Mouse (Mus musculus) heart, embryonic 15.5 days (tissue): ENCODE measurements around the gene Smarcad1. TPM values are rescaled to one million over a fixed set of nuclear protein-coding genes. Genes with fewer than 3 reads are reported as not detected.
"Not testable (repeated sequence)": the region's sequence is repeated elsewhere in the genome, so short reads cannot be mapped to it uniquely, and the experiment has no call there.

Source experiments
- ATAC-seq: fragments of 200-750 bp; cut with Nextera tagmentation; replicated peaks from 2 replicates; pipeline ENCODE4 v1.8.0; 2017; ENCODE audit warnings: low read depth, moderate TSS enrichment; ENCODE audit not compliant: insufficient number of reproducible peaks, insufficient read depth, low FRiP score
- H3K27ac ChIP-seq: fragments of 300-500 bp; sonication (generic); 2 replicates; pipeline ENCODE4 v1.5.1; 2015; ENCODE audit warnings: mild to moderate bottlenecking, inconsistent platforms
- H3K27me3 ChIP-seq: fragments of 300-500 bp; sonication (generic); 2 replicates; pipeline ENCODE4 v1.6.1; 2015; ENCODE audit warnings: inconsistent platforms
- H3K36me3 ChIP-seq: fragments of 300-500 bp; sonication (generic); 2 replicates; pipeline ENCODE4 v1.6.1; 2015; ENCODE audit warnings: mild to moderate bottlenecking, inconsistent platforms
- H3K4me1 ChIP-seq: fragments of 300-500 bp; sonication (generic); replicated peaks from 2 replicates; pipeline ENCODE4 v1.6.1; 2015; ENCODE audit warnings: inconsistent platforms
- H3K4me2 ChIP-seq: fragments of 300-500 bp; sonication (generic); 2 replicates; pipeline ENCODE4 v1.6.1; 2015; ENCODE audit warnings: inconsistent platforms, mild to moderate bottlenecking, moderate library complexity
- H3K4me3 ChIP-seq: fragments of 300-500 bp; sonication (generic); 2 replicates; pipeline ENCODE4 v1.5.1; 2015; ENCODE audit warnings: mild to moderate bottlenecking, inconsistent platforms
- H3K9ac ChIP-seq: fragments of 300-500 bp; sonication (generic); 2 replicates; pipeline ENCODE4 v1.6.1; 2015; ENCODE audit warnings: mild to moderate bottlenecking, inconsistent platforms
- H3K9me3 ChIP-seq: fragments of 300-500 bp; sonication (generic); replicated peaks from 2 replicates; pipeline ENCODE4 v1.6.1; 2016; ENCODE audit warnings: inconsistent platforms
- WGBS: fragments of 180-500 bp; shearing (Covaris S2); methylation state at CpG from one replicate; pipeline ENCODE4 v1.1.7; 2015; ENCODE audit warnings: mixed read lengths; 5-methylcytosine and 5-hydroxymethylcytosine counted together
- polyA plus RNA-seq: library from polyadenylated mRNA; unstranded; fragments of >200 nt; fragmentation: Nextera tagmentation; extraction: Ambion mirVana; gene quantifications from 2 replicates; pipeline ENCODE4 v1.2.1, GENCODE M21; 2015

Smarcad1 gene
- polyA plus RNA-seq: 36.3 and 39.1 TPM in 2 replicates

DNA sequence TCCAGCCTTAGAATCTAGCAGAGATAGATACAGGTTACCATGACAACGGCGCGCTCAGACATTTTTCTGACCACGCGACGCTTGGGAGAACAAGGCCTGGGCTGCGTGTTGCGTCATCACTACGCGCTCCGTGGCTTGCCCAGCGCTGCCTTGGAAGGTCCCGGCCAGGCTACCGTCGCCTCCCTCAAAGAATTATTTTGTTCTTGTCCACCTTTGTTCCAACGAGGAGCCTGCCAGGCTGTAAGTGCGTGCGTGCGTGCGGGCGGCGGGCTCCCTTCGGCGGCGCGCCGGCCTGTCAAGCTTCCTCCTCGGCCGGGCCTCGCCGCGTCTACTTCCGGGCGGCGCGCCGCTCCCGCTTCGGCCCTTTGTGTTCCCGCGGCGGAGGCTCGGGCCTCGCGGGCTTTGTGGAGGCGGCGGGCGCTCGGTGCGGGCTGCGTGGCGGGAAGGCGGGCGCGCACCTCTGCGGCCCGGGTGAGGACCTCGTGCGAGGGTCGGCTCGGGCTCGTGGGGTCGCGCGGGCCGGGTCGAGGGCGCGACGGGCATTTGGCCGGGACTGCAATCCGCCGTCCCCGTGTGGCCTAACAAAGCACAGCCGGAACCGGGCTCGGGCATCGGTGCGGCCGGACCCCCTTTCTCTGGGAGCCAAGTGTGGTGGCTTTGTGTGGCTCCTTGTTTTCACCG lies at the start of gene Smarcad1:
Gene Smarcad1, plus strand, starts transcription at position 93 of the 681 bp plus-strand sequence.
- peaks cover 7% of the 10 kb centered on the region for H3K4me1 ChIP-seq
- H3K27ac ChIP-seq: peak within 1 kb of the TSS; percentile 92
- no peaks in the 10 kb centered on the region for H3K27me3 ChIP-seq
- H3K4me3 ChIP-seq: peak within 1 kb of the TSS; percentile 74
- H3K9ac ChIP-seq: peak within 1 kb of the TSS; percentile 88
- no peaks in the 10 kb centered on the region for H3K9me3 ChIP-seq
- WGBS: under 1% methylated on average over 81 of the region's 81 CpGs
- peak within 1 kb of the TSS; percentile 77 for H3K4me2 ChIP-seq
- ATAC-seq: peak; percentile 87
- peaks cover 31% of the 10 kb centered on the region for H3K36me3 ChIP-seq

DNA sequence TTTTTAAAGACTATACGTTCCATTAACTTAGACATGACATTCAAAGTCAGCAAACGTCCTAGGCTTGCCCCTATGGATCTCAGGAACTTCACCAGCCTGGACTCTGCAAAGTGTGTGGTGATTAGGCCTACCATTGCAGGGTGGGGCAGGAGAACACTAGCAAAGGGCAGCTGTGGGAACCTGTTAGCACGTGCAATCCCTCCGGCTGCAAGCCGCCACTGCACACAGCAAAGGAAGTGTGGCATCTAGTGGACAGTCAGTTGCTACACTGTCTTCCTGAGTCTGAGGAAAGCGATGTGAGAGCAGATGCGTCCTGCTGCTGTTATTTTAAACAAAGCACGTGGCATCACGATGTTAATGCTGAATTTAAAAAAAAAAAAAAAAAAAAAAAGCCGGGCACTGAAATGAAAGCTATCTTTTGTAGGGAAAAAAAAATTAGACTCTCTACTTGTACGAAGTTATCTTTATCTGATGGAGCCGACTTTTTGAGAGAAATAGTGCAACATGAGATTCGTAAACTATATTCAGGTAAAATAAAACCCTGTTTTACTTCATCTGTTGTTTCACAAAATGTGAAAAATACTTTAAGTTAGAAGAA lies 45.5 kb upstream of the Smarcad1 start:
- H3K4me1 ChIP-seq: no peaks in the 10 kb centered on the region
- H3K36me3 ChIP-seq: no peaks in the 10 kb centered on the region
- H3K27me3 ChIP-seq: no peaks in the 10 kb centered on the region
- H3K9ac ChIP-seq: no peak overlapping the region
- ATAC-seq: no peak
- H3K9me3 ChIP-seq: no peaks in the 10 kb centered on the region
- no peak overlapping the region for H3K4me3 ChIP-seq
- 40% methylated on average over 13 of the region's 13 CpGs for WGBS
- H3K27ac ChIP-seq: no peak overlapping the region
- H3K4me2 ChIP-seq: no peak overlapping the region

DNA sequence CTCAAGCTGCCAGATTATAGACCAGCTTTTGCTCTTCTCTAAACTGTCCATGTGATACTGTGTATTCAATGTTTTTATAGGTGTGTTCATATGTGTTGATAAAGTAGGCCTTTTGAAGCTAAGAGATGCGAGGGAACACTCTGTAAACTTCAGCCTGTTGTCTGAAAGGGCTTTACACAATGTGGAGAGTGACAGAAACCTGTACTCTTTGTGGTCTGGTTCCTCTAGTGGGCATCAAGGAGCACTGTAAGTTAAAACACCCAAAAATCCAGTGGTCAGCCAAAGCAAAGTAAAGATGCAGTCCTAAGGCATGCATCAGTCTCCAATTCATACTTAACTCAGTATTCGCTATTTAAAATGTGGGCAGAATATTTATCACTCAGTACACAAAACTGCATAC lies 44.6 kb upstream of the Smarcad1 start:
- H3K27me3 ChIP-seq: no peaks in the 10 kb centered on the region
- 66% methylated on average over 2 of the region's 2 CpGs for WGBS
- no peaks in the 10 kb centered on the region for H3K9me3 ChIP-seq
- no peak for ATAC-seq
- H3K4me3 ChIP-seq: no peak overlapping the region
- H3K36me3 ChIP-seq: no peaks in the 10 kb centered on the region
- no peak overlapping the region for H3K9ac ChIP-seq
- H3K4me1 ChIP-seq: no peaks in the 10 kb centered on the region
- H3K4me2 ChIP-seq: no peak overlapping the region
- H3K27ac ChIP-seq: no peak overlapping the region

DNA sequence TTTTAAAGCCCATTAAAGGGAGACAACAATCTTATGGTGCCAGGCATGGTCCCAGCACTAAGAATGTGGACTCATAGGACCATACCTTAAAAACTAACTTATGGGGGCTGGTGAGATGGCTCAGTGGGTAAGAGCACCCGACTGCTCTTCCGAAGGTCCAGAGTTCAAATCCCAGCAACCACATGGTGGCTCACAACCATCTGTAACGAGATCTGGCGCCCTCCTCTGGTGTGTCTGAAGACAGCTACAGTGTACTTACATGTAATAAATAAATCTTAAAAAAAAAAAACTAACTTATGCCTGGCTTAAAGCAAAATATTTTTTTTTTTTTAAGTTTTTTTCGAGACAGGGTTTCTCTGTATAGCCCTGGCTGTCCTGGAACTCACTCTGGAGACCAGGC lies 41.6 kb upstream of the Smarcad1 start:
- H3K4me3 ChIP-seq, H3K27me3 ChIP-seq, H3K36me3 ChIP-seq, H3K4me1 ChIP-seq, H3K27ac ChIP-seq, H3K9me3 ChIP-seq, ATAC-seq, H3K4me2 ChIP-seq, H3K9ac ChIP-seq: not testable (repeated sequence)
- WGBS: 61% methylated on average over 5 of the region's 5 CpGs

DNA sequence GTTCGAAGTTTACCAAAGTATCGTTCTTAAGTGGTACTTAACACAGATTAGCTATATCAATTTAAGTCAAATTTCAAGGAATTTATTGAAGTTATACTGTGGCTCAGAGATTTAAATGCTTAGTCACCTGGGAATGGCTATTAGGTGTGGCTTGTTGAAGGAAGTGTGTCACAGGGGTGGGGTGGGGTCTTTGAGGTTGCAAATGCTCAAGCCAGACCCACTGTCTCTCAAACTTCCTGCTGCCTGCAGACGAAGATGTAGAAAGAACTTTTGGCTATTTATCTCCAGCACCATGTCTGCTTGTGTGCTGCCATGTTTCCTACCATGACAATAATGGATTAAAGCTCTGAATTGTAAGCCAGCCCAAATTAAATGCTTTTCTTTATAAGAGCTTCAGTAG lies 40.2 kb upstream of the Smarcad1 start:
- Histone ChIP-seq H3K4me3 (no peak overlapping the region), H3K4me2 (no peak overlapping the region), H3K27ac (no peak overlapping the region), H3K27me3 (no peaks in the 10 kb centered on the region), H3K9ac (no peak overlapping the region), H3K36me3 (no peaks in the 10 kb centered on the region), H3K4me1 (no peaks in the 10 kb centered on the region), H3K9me3 (no peaks in the 10 kb centered on the region)
- ATAC-seq: no peak
- 74% methylated on average over 3 of the region's 3 CpGs for WGBS

DNA sequence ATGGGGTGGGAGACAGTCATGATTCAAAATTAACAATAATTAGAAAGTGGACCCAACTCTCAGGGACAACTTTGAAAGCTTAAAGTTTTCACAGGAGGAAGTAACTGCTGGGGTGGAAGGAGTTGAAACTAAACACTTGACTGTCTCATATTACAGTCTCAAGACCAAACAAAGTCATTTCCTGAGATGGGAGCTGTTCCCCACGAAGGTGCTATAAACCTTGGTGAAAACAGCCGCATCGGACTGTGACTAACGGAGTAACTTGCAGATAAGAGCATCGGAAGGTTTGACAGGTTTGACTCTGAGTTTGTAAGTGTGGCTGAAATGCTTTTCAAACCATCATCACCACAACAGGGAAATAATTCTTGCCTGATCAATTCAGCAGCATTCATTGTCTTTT lies 33.5 kb upstream of the Smarcad1 start:
- 19% methylated on average over 5 of the region's 5 CpGs for WGBS

DNA sequence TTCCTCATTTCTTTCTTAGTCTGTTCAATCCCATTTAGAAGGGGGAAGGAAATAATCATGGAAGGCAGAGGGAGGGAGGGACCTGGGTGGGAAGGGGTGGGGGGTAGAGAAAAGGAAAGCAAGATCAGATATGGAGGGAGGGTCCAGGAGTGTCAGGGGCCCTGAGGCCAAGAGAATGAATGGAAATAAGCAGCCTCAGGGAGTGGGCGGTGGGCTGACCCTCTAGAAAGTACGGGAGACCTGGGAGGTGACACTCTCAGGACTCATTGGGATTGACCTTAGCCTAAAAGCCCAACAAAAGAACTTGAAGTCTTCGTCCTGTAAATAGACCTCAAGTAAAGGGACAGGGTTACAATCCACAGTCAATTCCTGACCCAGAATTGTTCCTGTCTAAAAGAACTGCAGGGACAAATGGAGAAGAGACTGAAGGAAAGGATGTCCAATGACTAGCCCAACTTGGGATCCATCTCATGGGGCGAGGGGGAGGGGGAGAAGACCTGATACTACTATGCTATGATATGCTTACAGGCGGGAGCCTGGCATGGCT lies 30.9 kb upstream of the Smarcad1 start:
- H3K4me3 ChIP-seq: no peak overlapping the region
- no peak for ATAC-seq
- WGBS: 75% methylated on average over 5 of the region's 5 CpGs
- H3K9ac ChIP-seq: no peak overlapping the region
- H3K27me3 ChIP-seq: no peaks in the 10 kb centered on the region
- no peak overlapping the region for H3K4me2 ChIP-seq
- no peak overlapping the region for H3K27ac ChIP-seq
- no peaks in the 10 kb centered on the region for H3K36me3 ChIP-seq
- no peaks in the 10 kb centered on the region for H3K9me3 ChIP-seq
- no peaks in the 10 kb centered on the region for H3K4me1 ChIP-seq

More for the DNA sequence above, 33.5 kb upstream of the Smarcad1 start:
- no peaks in the 10 kb centered on the region for H3K4me1 ChIP-seq
- H3K27me3 ChIP-seq: no peaks in the 10 kb centered on the region
- H3K4me3 ChIP-seq: no peak overlapping the region
- no peaks in the 10 kb centered on the region for H3K9me3 ChIP-seq
- H3K27ac ChIP-seq: no peak overlapping the region
- no peaks in the 10 kb centered on the region for H3K36me3 ChIP-seq
- no peak overlapping the region for H3K9ac ChIP-seq
- ATAC-seq: no peak
- H3K4me2 ChIP-seq: no peak overlapping the region

DNA sequence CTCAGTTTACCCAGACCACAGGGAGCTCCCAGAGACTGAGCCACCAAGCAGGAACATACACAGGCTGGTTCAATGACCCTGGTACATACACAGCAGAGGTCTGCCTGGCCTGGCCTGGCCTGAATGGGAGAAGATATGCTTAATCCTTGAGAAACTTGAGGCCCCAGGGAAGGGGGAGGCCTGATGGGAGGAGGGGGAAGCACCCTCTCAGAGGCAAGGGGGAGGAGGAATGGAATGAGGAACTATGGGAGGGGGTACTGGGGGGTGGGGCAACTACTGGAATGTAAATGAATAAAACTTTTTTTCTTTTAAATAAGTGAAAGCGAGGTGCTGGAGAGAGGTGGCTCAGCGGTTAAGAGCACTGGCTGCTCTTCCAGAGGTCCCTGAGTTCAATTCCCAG lies 30.2 kb upstream of the Smarcad1 start:
- no peaks in the 10 kb centered on the region for H3K27me3 ChIP-seq
- H3K4me2 ChIP-seq: no peak overlapping the region
- no peak for ATAC-seq
- no peak overlapping the region for H3K27ac ChIP-seq
- H3K9me3 ChIP-seq: no peaks in the 10 kb centered on the region
- no peaks in the 10 kb centered on the region for H3K36me3 ChIP-seq
- H3K9ac ChIP-seq: no peak overlapping the region
- WGBS: 85% methylated on average over 2 of the region's 2 CpGs
- H3K4me3 ChIP-seq: no peak overlapping the region
- H3K4me1 ChIP-seq: no peaks in the 10 kb centered on the region

DNA sequence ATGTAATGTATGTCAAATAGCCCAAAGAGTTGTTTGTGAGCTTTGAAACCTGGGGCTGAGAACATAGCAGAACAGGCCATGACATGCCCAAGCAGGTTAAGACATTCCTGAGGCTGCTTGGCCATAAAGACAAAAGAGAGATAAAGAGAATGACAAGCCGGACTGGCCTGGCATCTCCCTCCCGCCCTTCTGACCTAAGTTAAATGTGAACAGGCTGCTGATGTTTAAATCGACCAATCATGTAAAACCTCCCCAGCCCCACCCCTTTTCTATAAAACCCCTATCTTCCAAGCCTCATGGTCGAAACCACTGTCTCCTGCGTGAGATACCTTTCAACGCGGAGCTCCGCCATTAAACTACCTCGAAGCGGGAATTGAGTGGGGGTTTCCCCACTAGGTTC lies 24.8 kb upstream of the Smarcad1 start:
- Histone ChIP-seq H3K4me2 (no peak overlapping the region), H3K4me1 (0 out of 2 replicates have a peak, but pooled peaks cover 2% of the 10 kb centered on the region), H3K9me3 (no peaks in the 10 kb centered on the region), H3K36me3 (no peaks in the 10 kb centered on the region), H3K9ac (no peak overlapping the region), H3K4me3 (no peak overlapping the region), H3K27me3 (no peaks in the 10 kb centered on the region), H3K27ac (no peak overlapping the region)
- WGBS: 91% methylated on average over 10 of the region's 10 CpGs
- ATAC-seq: no peak

DNA sequence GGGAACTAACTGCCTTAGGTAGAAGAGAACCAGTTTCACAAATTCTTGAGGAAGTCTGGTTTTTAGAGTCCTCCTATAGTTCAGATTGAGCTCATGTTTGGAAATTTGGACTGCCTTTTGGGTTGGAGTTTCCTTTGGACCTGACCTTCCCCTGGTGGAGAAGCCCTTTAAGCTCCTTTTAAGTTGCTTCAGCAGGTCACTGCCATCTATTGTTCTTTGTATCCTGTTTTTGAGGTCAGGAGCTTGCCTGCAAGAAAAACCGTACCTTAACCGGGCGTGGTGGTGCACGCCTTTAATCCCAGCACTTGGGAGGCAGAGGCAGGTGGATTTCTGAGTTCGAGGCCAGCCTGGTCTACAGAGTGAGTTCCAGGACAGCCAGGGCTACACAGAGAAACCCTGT lies 23.4 kb upstream of the Smarcad1 start:
- 85% methylated on average over 5 of the region's 5 CpGs for WGBS
- H3K4me3 ChIP-seq, H3K36me3 ChIP-seq, H3K9me3 ChIP-seq, H3K9ac ChIP-seq, H3K27me3 ChIP-seq, ATAC-seq, H3K4me2 ChIP-seq, H3K4me1 ChIP-seq, H3K27ac ChIP-seq: not testable (repeated sequence)

DNA sequence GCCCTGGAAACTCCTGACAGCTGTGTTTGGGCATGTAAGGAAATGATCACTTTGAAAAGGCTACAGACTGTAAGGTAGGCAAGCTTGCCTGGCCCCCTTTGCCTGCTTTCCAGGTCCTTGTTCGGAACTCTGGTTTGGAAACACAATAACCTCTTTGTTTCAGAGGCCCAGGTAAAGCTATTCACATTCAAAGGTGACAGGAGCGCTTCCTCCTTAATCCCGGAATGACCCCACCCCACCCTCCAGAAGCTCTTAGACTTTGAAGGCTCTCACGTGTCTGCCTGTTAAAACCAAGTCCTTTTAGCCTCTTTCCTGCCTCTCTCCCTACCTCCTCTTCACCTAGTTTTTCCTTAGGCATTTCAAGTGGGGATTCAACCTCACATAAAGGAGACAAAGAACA lies 20.5 kb upstream of the Smarcad1 start:
- Histone ChIP-seq H3K4me1 (0 out of 2 replicates have a peak, but pooled peaks cover 2% of the 10 kb centered on the region), H3K4me3 (no peak overlapping the region), H3K9ac (no peak overlapping the region), H3K4me2 (no peak overlapping the region), H3K27ac (no peak overlapping the region), H3K36me3 (no peaks in the 10 kb centered on the region), H3K9me3 (no peaks in the 10 kb centered on the region), H3K27me3 (no peaks in the 10 kb centered on the region)
- ATAC-seq: no peak
- 32% methylated on average over 4 of the region's 4 CpGs for WGBS

DNA sequence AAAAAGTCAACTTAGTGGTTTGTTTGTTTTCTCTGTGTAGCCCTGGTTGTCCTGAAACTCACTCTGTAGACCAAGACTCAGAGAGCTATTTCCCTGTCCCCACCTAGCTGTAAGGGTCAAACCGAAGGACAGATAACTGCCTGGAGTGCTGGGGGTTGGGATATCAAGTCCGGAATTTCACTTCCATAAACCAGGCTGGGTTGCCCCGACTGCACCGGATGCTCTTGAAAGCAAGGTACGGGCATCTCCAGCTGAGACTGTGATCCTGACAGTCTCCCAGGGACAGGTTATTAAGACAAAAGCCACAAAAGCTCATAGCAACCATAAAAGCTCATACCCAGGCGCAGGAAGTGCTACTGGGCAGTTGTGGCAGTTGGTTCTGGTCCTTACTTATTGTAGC lies 19.3 kb upstream of the Smarcad1 start:
- H3K4me2 ChIP-seq: no peak overlapping the region
- 0 out of 2 replicates have a peak, but pooled peaks cover 2% of the 10 kb centered on the region for H3K4me1 ChIP-seq
- no peaks in the 10 kb centered on the region for H3K27me3 ChIP-seq
- no peak overlapping the region for H3K4me3 ChIP-seq
- no peaks in the 10 kb centered on the region for H3K9me3 ChIP-seq
- no peaks in the 10 kb centered on the region for H3K36me3 ChIP-seq
- H3K27ac ChIP-seq: no peak overlapping the region
- no peak overlapping the region for H3K9ac ChIP-seq
- ATAC-seq: no peak
- WGBS: 63% methylated on average over 6 of the region's 6 CpGs
